Comparison of ENCODE assay signal across 11 mouse cellular contexts in genomic region chr11:82371577-82371976, GRCm38 (mm10). TPM values are rescaled to one million over a fixed set of nuclear protein-coding genes. Genes with fewer than 3 reads are reported as not detected.
DNase-seq lines count a peak whose midpoint lies in the region; ATAC-seq lines count a peak whose summit lies in the region.
"Had no signal": no experiment of that assay in that cellular context is flagged by ENCODE, and none has a peak within 500 bp of the region (broad histone marks: within the 10 kb centered on the region; RNA-seq: fewer than 3 reads in every experiment).

No protein-coding gene starts in this region.

- intact Hi-C loops in heart, postnatal 10 days (cut with DNase I): no loop called here
- intact Hi-C loops in heart, postnatal 36 days (cut with DNase I): no loop called here

- WGBS in midbrain, embryonic 11.5 days: 66% methylated on average over 4 of the region's 4 CpGs
- WGBS in midbrain, embryonic 16.5 days: 72% methylated on average over 4 of the region's 4 CpGs

- no peaks in the 10 kb centered on the region for H3K9me3 ChIP-seq in midbrain, embryonic 11.5 days (ENCODE audit: control insufficient read depth, low read length)
- no peaks in the 10 kb centered on the region for H3K9me3 ChIP-seq in midbrain, embryonic 16.5 days (replicated peaks; ENCODE audit: control insufficient read depth, low read length, poor library complexity, severe bottlenecking)
- H3K9me3 ChIP-seq: embryonic facial prominence, embryonic 13.5 days; megakaryocyte, embryonic 14.5 days had no signal

- no peak for ATAC-seq in midbrain, embryonic 11.5 days (ENCODE audit: low FRiP score)
- ATAC-seq in midbrain, embryonic 16.5 days: no peak

- H3K27ac ChIP-seq in midbrain, embryonic 11.5 days (ENCODE audit: low read depth, low read length): no peak overlapping the region
- no peak overlapping the region for H3K27ac ChIP-seq in midbrain, embryonic 16.5 days (ENCODE audit: low read length)
- H3K27ac ChIP-seq: embryonic facial prominence, embryonic 13.5 days had no signal

- DNase-seq in heart, postnatal 10 days: peak; percentile 25 to 49
- DNase-seq in heart, postnatal 36 days: no peak
- DNase-seq in midbrain, embryonic 11.5 days (ENCODE audit: low spot score, missing footprints): peak; percentile 87
- DNase-seq in embryo, embryonic 10 days (ENCODE audit: low spot score): peak; percentile 68
- DNase-seq in retina, postnatal 1 day: peak; percentile 70
- no peak for DNase-seq in layer of hippocampus, postnatal 25 days (ENCODE audit: extremely low spot score in 1 of 2, low spot score in 1 of 2)
- DNase-seq in frontal cortex, adult 2 months (ENCODE audit: extremely low spot score in 1 of 2, low spot score in 1 of 2): no peak

- no peaks in the 10 kb centered on the region for H3K36me3 ChIP-seq in midbrain, embryonic 11.5 days (ENCODE audit: control insufficient read depth, insufficient read depth, low read length)
- no peaks in the 10 kb centered on the region for H3K36me3 ChIP-seq in midbrain, embryonic 16.5 days (ENCODE audit: control insufficient read depth, insufficient read depth, low read length)
- H3K36me3 ChIP-seq: embryonic facial prominence, embryonic 13.5 days had no signal

- no peak overlapping the region for H3K9ac ChIP-seq in midbrain, embryonic 11.5 days (ENCODE audit: low read length)
- no peak overlapping the region for H3K9ac ChIP-seq in midbrain, embryonic 16.5 days (ENCODE audit: low read depth, low read length)
- H3K9ac ChIP-seq: embryonic facial prominence, embryonic 13.5 days had no signal

- H3K27me3 ChIP-seq in midbrain, embryonic 11.5 days (ENCODE audit: control insufficient read depth, insufficient read depth, low read length): no peaks in the 10 kb centered on the region
- H3K27me3 ChIP-seq in midbrain, embryonic 16.5 days (ENCODE audit: control insufficient read depth, insufficient read depth, low read depth, low read length): no peaks in the 10 kb centered on the region
- H3K27me3 ChIP-seq: embryonic facial prominence, embryonic 13.5 days had no signal

- H3K4me3 ChIP-seq in midbrain, embryonic 11.5 days (ENCODE audit: low read depth, low read length): no peak overlapping the region
- no peak overlapping the region for H3K4me3 ChIP-seq in midbrain, embryonic 16.5 days (ENCODE audit: low read depth, low read length)
- H3K4me3 ChIP-seq: embryonic facial prominence, embryonic 13.5 days; megakaryocyte, embryonic 14.5 days had no signal

- no peak overlapping the region for H3K4me2 ChIP-seq in midbrain, embryonic 11.5 days
- H3K4me2 ChIP-seq in midbrain, embryonic 16.5 days (ENCODE audit: low read length): no peak overlapping the region
- H3K4me2 ChIP-seq: embryonic facial prominence, embryonic 13.5 days had no signal

- 0 out of 2 replicates have a peak, but pooled peaks cover 3% of the 10 kb centered on the region for H3K4me1 ChIP-seq in midbrain, embryonic 11.5 days (ENCODE audit: control insufficient read depth, insufficient read depth, low read length)
- H3K4me1 ChIP-seq in midbrain, embryonic 16.5 days (ENCODE audit: control insufficient read depth, insufficient read depth, low read length): peaks cover 2% of the 10 kb centered on the region; the same call in 1 of the 2 replicates
- H3K4me1 ChIP-seq: embryonic facial prominence, embryonic 13.5 days; megakaryocyte, embryonic 14.5 days had no signal

RNA-seq across cellular contexts. Expression of gene Tmem132e, which starts 17.1 kb away (rescaled TPM):
- under 1 TPM; 0.05 to 0.12 TPM for total RNA-seq in heart, postnatal 10 days (2021)
- total RNA-seq in heart, postnatal 36 days (2021): under 1 TPM in 1 of 2 experiments, not detected in 1; 0.14 TPM
- polyA plus RNA-seq in midbrain, embryonic 11.5 days (2014; fragmentation: Nextera tagmentation; extraction: Ambion mirVana): 1.0 and 1.6 TPM in 2 replicates
- polyA plus RNA-seq in midbrain, embryonic 16.5 days (2015; fragmentation: Nextera tagmentation; extraction: Ambion mirVana): 2.1 and 2.9 TPM in 2 replicates
- 1 to 10 TPM; 8.4 to 9.8 TPM for total RNA-seq in layer of hippocampus, postnatal 25 days (2021)
- 8.6 and 9.9 TPM in 2 replicates for polyA plus RNA-seq in frontal cortex, adult 2 months (2012; rRNA removed)
- total RNA-seq: gastrocnemius, adult 18-20 months had no signal

Comparison
In these comparisons a context has a peak if more than half of its experiments do, and no peak if none do; other contexts are left out.
1. DNase-seq: peak in heart, postnatal 10 days (2 of 2), midbrain, embryonic 11.5 days (single experiment), embryo, embryonic 10 days (single experiment) and retina, postnatal 1 day (single experiment); none in heart, postnatal 36 days (0 of 2), layer of hippocampus, postnatal 25 days (0 of 2) and frontal cortex, adult 2 months (0 of 2).
2. RNA of gene Tmem132e, which starts 17.1 kb away (total RNA-seq): 8.4 to 9.8 TPM in layer of hippocampus, postnatal 25 days; 0.14 TPM in heart, postnatal 36 days and 0.05 to 0.12 TPM in heart, postnatal 10 days; every median in the first group is over 4 times any median in the second.